Mouse (Mus musculus) regulatory T cell (primary cell): ENCODE results near the gene Nod1.

Experiments used
- in situ Hi-C: fragments of 300-600 bp; cut with MboI, MseI; formaldehyde crosslinking; loops from one replicate; pipeline ENCODE4 v1.15.1; 2025; ENCODE audit warnings: high pct_unique_total_duplicates

Nod1 gene

DNA sequence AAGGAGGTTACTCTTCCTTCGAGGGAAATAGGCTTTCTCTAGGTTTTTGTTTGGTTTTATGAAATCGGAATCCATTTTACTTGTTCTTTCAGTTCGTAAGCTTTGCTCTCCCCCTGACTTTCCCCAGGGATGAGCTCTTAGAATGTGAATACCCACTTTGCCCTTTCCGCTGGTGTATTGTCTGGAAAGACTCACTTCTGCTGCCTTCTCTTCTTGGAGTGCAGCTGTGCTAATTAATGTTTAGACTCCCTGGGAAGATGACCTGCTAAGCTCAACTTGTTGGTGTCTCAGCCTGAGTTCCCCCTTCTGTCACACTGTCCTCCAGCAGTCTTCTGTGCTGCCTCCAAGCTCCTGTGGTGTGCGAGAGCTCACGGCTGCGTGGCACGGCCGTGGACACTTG lies 82.2 kb downstream of the Nod1 start:
- in situ Hi-C loops: no loop called here

DNA sequence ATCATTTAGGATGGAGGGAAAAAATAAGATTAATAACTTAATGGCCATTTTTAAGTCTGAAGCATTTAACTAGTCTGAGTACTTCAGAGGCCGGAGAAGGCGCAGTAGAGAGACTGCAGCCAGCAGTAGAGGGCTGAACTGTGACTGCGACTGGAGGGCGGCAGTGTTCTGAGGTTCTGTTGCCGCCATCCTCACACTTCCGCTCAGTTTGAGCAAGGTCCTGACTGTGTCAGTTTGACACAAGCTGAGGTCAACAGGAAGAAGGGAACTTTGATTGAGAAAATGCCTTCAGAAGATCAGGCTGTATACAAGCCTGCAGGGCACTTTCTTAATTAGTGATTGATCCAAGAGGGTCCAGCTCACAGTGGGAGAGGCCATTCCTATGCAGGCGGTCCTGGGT lies 86.2 kb downstream of the Nod1 start:
- in situ Hi-C loops: loop anchor here (10.0 kb wide), 1 partner anchor 181 kb away; no protein-coding TSS in a partner anchor

GRCm38 (mm10) chr6:54883424-54883823 lies 89.0 kb downstream of the Nod1 start:
- in situ Hi-C loops: loop anchor here (10.0 kb wide), 1 partner anchor 179 kb away; no protein-coding TSS in a partner anchor

- in situ Hi-C loops: loop anchor here (10.0 kb wide), 1 partner anchor 175 kb away; no protein-coding TSS in a partner anchor
Measured at GRCm38 (mm10) chr6:54880086-54880485, 92.3 kb downstream of the Nod1 start.

GRCm38 (mm10) chr6:54878546-54878945 lies 93.9 kb downstream of the Nod1 start:
- in situ Hi-C loops: no loop called here

DNA sequence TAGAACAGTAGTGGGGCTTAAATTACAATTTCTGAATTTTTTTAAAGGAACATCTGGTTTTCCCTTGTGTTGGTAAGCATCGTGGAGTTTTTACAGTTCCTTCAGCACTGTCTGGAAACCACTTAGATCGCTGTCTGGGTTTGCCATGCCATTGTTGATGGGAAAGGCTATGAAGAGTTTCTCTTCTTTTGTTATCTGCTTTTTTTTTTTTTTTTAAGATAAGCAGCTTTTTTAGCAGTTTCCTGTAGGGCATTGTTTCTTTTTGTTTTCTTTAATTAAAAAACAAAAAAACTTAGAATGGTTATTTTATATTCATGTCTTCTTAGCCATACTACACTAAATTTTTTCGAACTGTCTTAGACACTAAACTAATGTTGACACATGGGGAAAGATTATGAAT lies 94.8 kb downstream of the Nod1 start:
- in situ Hi-C loops: no loop called here

DNA sequence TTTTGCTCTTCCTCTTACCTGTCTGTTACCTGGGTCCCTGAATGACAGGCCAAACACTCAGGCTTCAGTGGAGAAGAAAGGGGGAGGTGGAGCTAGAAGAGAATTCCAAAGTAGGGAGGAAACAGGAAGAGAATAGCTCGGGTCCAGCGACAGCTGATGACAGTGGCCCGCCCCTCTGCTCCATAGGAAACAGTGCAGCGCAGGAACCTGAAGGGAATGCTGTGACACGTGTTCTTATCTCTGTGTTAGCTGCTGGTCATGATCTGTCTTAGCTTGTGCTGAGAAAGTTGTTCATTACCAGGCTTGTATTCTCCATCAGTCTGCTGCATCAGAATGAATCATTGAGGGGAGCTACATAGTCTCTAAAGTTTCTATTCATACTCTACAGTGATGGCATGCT lies 95.6 kb downstream of the Nod1 start:
- in situ Hi-C loops: no loop called here
